Mouse (Mus musculus) liver, embryonic 11.5 days (tissue): Measurements from ENCODE around the gene Creld2. TPM values are rescaled to one million over a fixed set of nuclear protein-coding genes. Genes with fewer than 3 reads are reported as not detected.
"Not testable (repeated sequence)": the region's sequence is repeated elsewhere in the genome, so short reads cannot be mapped to it uniquely, and the experiment has no call there.

Source experiments
- ATAC-seq: fragments of 200-750 bp; cut with Nextera tagmentation; replicated peaks from 2 replicates; pipeline ENCODE4 v1.8.0; 2017; ENCODE audit warnings: moderate number of reproducible peaks, mild to moderate bottlenecking, moderate TSS enrichment, moderate library complexity; ENCODE audit not compliant: low FRiP score
- DNase-seq: peaks from one replicate; pipeline ENCODE4 v3.0.0-alpha.2; 2017; ENCODE audit warnings: low spot score
- H3K27ac ChIP-seq: fragments of 300-500 bp; sonication (generic); 2 replicates; pipeline ENCODE4 v1.5.1; 2014; ENCODE audit warnings: mild to moderate bottlenecking, low read depth, low read length, control low read depth
- H3K27me3 ChIP-seq: fragments of 300-500 bp; sonication (generic); replicated peaks from 2 replicates; pipeline ENCODE4 v1.6.1; 2014; ENCODE audit warnings: low read length, mixed read lengths; ENCODE audit not compliant: control insufficient read depth, insufficient read depth
- H3K36me3 ChIP-seq: fragments of 300-500 bp; sonication (generic); 2 replicates; pipeline ENCODE4 v1.6.1; 2014; ENCODE audit warnings: mild to moderate bottlenecking, low read length, moderate library complexity, mixed read lengths; ENCODE audit not compliant: control insufficient read depth, insufficient read depth
- H3K4me1 ChIP-seq: fragments of 300-500 bp; sonication (generic); replicated peaks from 2 replicates; pipeline ENCODE4 v1.6.1; 2014; ENCODE audit warnings: low read length, mixed read lengths; ENCODE audit not compliant: control insufficient read depth, insufficient read depth
- H3K4me2 ChIP-seq: fragments of 300-500 bp; sonication (generic); 2 replicates; pipeline ENCODE4 v1.6.1; 2014; ENCODE audit warnings: mild to moderate bottlenecking, control low read depth, moderate library complexity
- H3K4me3 ChIP-seq: fragments of 300-500 bp; sonication (generic); 2 replicates; pipeline ENCODE4 v1.5.1; 2014; ENCODE audit warnings: low read depth, low read length, control low read depth
- H3K9ac ChIP-seq: fragments of 300-500 bp; sonication (generic); 2 replicates; pipeline ENCODE4 v1.6.1; 2014; ENCODE audit warnings: low read depth, low read length, control low read depth
- H3K9me3 ChIP-seq: fragments of 300-500 bp; sonication (generic); 2 replicates; pipeline ENCODE4 v1.6.1; 2016; ENCODE audit warnings: low read length, inconsistent platforms, mixed read lengths; ENCODE audit not compliant: control insufficient read depth
- WGBS: fragments of 180-500 bp; shearing (Covaris S2); extraction: QIAGEN DNeasy Blood & Tissue Kit; methylation state at CpG from one replicate; pipeline ENCODE4 v1.1.7; 2014; 5-methylcytosine and 5-hydroxymethylcytosine counted together
- polyA plus RNA-seq: library from polyadenylated mRNA; unstranded; fragments of >200 nt; fragmentation: Nextera tagmentation; extraction: Ambion mirVana; gene quantifications from 2 replicates; pipeline ENCODE4 v1.2.1, GENCODE M21; 2014

Creld2 gene
- 107 and 109 TPM in 2 replicates for polyA plus RNA-seq

DNA sequence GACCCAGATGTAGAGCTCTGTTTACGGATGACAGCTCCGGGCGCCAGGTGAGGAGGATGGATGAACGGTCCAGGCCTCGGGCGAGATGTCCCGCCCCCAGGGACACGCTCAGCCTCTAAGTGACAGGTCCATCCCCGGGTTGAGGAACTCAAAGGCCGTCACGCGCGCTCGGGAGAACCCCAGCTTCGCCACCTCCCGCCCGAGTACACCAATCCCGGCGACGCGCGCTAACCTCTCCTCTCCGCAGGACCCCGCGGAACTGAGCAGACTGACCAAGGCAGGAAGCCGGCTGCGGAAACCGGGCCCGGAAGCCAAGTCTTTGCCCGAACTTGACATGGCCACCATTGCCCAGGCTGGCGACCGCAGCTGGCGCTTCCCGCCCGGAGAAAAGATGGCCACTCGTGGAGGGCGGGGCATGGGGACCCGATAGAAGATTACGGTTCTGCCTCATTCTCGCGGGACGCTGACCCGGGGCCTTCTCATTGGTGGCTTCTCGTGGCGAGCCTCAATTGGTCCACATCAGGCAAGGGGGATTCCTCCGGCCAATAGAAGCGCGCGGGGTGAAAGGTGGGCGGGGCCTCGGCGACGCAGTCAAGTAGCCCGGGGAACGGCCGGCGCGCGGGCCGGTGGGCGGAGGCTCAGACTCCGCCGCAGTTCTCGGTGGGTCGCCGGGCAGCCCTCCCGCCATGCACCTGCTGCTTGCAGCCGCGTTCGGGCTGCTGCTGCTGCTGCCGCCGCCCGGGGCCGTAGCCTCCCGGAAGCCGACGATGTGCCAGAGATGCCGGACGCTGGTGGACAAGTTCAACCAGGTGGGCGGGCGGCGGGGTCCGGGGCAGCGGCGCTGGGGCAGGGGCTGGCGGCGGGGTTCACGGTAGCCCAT is at the start of gene Creld2, which contains the start of gene Alg12:
Creld2 (plus strand) TSS at position 621 of the 880 bp plus-strand sequence.
Alg12 (minus strand) TSS at position 293 of the 880 bp plus-strand sequence.
- WGBS: under 1% methylated on average over 88 of the region's 88 CpGs
- no peaks in the 10 kb centered on the region for H3K9me3 ChIP-seq
- peak within 1 kb of the TSS; percentile 86 for H3K9ac ChIP-seq
- H3K36me3 ChIP-seq: peaks cover 24% of the 10 kb centered on the region
- no peaks in the 10 kb centered on the region for H3K4me1 ChIP-seq
- H3K27ac ChIP-seq: peak within 1 kb of the TSS; percentile 65; the same call in 1 of the 2 replicates
- H3K4me3 ChIP-seq: peak within 1 kb of the TSS; percentile 94
- H3K27me3 ChIP-seq: no peaks in the 10 kb centered on the region
- ATAC-seq (peak; percentile 98), DNase-seq (peak; percentile 99)
- peak within 1 kb of the TSS; percentile 93 for H3K4me2 ChIP-seq

DNA sequence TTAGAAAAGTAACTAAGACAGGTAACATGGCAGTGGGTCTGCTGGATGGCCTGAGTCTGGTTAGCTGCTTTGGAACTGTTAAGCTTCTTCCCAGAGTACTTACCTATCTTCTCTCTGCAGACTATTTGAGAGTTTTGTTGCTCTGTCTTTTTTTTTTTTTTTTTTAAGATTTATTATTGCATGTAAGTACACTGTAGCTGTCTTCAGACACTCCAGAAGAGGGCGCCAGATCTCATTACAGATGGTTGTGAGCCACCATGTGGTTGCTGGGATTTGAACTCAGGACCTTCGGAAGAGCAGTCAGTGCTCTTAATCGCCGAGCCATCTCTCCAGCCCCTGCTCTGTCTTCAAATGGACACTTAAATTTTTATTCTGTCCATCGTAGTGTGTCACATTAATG is 44.8 kb upstream of the Creld2 start:
- not testable (repeated sequence) for H3K4me1 ChIP-seq, ATAC-seq, DNase-seq, H3K9ac ChIP-seq, H3K27me3 ChIP-seq, H3K4me2 ChIP-seq, H3K9me3 ChIP-seq, H3K4me3 ChIP-seq, H3K27ac ChIP-seq
- H3K36me3 ChIP-seq: peaks cover 18% of the 10 kb centered on the region
- 85% methylated on average over 5 of the region's 5 CpGs for WGBS

DNA sequence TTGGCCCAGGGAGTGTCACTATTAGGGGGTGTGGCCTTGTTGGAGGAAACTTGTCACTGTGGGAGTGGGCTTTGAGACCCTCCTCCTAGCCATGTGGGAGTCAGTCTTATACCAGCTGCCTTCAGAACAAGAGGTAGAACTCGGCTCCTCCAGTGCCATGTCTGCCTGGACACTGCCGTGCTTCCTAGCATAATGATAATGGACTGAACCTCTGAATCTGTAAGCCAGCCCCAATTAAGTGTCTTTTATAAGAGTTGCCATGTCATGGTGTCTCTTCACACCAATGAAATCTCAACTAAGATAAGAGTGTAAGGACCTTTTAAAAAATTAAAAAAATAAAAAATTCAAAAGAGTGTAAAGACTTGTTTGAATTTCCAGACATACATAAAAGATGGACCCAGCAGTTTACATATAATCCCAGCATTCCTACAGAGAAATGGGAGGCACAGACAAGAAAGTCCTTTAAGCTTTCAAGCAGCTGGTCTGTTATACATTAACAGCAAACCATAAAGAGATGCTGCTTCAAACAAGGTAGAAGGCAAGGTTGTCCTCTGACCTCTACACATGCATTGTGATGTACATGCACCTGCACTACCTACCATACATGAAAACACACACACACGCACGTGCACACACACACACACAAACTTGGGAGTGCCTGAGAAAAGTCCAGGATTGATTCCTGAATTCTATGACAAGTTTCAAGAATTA is 27.2 kb upstream of the Creld2 start:
- H3K4me3 ChIP-seq: no peak overlapping the region
- no peak for ATAC-seq
- no peaks in the 10 kb centered on the region; the same call in 1 of the 2 replicates for H3K9me3 ChIP-seq
- no peak overlapping the region for H3K27ac ChIP-seq
- H3K4me1 ChIP-seq: no peaks in the 10 kb centered on the region
- no peak overlapping the region for H3K9ac ChIP-seq
- no peaks in the 10 kb centered on the region; the same call in 1 of the 2 replicates for H3K36me3 ChIP-seq
- H3K27me3 ChIP-seq: no peaks in the 10 kb centered on the region
- no peak overlapping the region for H3K4me2 ChIP-seq
- DNase-seq: no peak
- WGBS: 72% methylated on average over 4 of the region's 4 CpGs

DNA sequence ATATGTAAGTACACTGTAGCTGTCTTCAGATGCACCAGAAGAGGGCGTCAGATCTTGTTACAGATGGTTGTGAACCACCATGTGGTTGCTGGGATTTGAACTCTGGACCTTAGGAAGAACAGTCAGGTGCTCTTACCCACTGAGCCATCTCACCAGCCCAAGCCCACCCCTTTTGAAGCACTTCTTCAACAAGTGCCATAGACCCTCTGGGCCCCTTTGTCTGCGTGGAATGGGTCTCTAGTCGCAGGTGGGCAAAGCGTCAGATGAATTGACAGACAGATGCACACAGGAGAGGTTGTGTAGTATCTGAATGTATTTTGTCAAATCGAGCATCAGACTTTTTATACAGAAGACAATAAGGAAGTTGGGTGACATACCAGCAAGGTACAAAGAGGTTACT is 24.7 kb upstream of the Creld2 start:
- not testable (repeated sequence) for H3K4me2 ChIP-seq, DNase-seq, H3K4me1 ChIP-seq, H3K9ac ChIP-seq, H3K27ac ChIP-seq, ATAC-seq, H3K36me3 ChIP-seq, H3K4me3 ChIP-seq, H3K9me3 ChIP-seq, H3K27me3 ChIP-seq
- WGBS: 92% methylated on average over 4 of the region's 5 CpGs

DNA sequence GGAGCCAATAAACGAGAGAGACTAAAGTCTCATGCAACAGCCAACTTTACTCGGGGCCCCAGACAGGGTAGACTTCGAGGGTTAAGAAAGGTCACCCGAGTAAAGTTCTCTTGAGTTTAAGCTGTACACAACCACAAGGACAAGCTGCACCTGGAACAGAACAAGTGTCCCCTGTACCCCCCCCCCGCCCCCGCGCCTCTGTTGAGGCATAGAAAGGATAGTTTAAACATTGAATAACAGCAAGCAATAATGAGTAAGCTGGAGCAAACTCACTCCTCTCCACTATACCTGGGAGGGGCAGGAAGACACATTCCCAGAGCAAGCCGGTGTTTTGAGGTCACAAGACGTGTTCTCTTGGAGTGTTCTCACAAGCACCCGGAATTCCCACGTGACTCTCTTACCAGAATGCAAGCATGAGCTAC is 19.5 kb upstream of the Creld2 start:
- H3K4me2 ChIP-seq: no peak overlapping the region
- 0 out of 2 replicates have a peak, but pooled peaks cover 2% of the 10 kb centered on the region for H3K36me3 ChIP-seq
- H3K9me3 ChIP-seq: no peaks in the 10 kb centered on the region
- 79% methylated on average over 11 of the region's 11 CpGs for WGBS
- H3K27ac ChIP-seq: peak overlapping the region; percentile 52; the same call in 1 of the 2 replicates
- no peak for DNase-seq
- ATAC-seq: no peak
- H3K27me3 ChIP-seq: no peaks in the 10 kb centered on the region
- H3K4me3 ChIP-seq: no peak overlapping the region
- H3K9ac ChIP-seq: no peak overlapping the region
- no peaks in the 10 kb centered on the region for H3K4me1 ChIP-seq

DNA sequence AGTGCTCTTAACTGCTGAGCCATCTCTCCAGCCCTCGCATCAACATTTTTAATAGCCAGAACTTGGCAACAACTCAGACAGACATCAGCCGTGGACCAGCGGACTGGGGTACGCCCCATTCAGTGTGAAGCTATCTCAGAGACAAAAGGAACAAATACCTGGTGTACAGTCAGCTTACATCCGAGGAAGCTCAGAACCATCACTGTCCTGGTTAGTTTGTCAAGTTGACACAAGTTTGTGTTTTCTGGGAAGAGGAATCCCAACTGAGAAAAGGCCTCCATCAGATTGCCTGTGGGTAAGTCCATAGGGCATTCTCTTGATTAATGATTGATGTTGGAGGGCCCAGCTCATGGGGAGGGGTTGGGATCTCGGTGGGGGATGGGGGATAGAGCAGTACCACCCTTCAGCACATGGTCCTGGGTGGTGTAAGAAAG is 18.5 kb upstream of the Creld2 start:
- WGBS: 65% methylated on average over 6 of the region's 6 CpGs
- H3K4me1 ChIP-seq: no peaks in the 10 kb centered on the region
- peak overlapping the region; percentile 52; the same call in 1 of the 2 replicates for H3K27ac ChIP-seq
- no peaks in the 10 kb centered on the region for H3K9me3 ChIP-seq
- DNase-seq (no peak), ATAC-seq (peak; percentile 68; the same call in 1 of the 2 replicates)
- H3K27me3 ChIP-seq: no peaks in the 10 kb centered on the region
- peaks cover 9% of the 10 kb centered on the region for H3K36me3 ChIP-seq
- H3K4me3 ChIP-seq: no peak overlapping the region
- H3K9ac ChIP-seq: no peak overlapping the region
- no peak overlapping the region for H3K4me2 ChIP-seq

DNA sequence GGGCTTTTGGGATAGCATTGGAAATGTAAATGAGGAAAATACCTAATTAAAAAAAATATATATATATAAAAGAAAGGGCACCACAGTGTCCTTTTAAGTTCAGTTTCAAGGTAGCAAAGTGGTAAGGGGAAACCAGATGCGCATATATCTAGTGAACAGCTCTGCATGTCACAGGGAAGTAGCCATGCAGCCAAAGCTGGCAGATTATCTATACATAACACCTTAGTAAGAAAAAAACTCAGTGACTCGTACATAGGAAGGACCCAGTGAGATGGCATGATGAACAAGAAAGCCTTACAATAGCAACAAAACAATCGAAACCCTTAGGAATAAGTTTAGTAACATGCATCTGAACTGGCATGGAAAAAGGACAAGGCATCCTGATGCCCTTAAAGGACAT is 17.5 kb upstream of the Creld2 start:
- Histone ChIP-seq H3K36me3 (peaks cover 15% of the 10 kb centered on the region), H3K9ac (no peak overlapping the region), H3K9me3 (no peaks in the 10 kb centered on the region), H3K4me2 (no peak overlapping the region), H3K4me3 (no peak overlapping the region), H3K27ac (no peak overlapping the region), H3K4me1 (no peaks in the 10 kb centered on the region), H3K27me3 (no peaks in the 10 kb centered on the region)
- DNase-seq (no peak), ATAC-seq (no peak)
- WGBS: 82% methylated on average over 3 of the region's 3 CpGs

DNA sequence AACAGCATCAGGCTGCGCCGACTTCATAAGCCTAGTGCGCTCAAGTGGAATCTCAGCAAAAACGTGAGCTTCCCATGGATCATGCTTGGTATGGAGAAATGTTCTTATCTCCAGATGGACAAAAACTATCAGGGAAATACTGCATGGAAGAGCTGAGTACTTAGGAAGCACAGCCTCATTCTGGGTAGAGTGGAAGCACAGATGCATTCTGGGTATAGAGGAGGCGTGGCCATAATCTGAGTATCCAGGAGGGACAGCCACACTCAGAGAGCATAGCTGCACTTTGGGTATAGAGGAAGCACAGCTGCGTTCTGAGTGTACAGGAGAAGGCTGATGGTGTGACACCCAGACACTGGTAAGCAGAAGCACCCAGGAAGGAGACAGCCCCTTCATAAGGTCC is 17.1 kb upstream of the Creld2 start:
- H3K4me3 ChIP-seq: no peak overlapping the region
- H3K27me3 ChIP-seq: no peaks in the 10 kb centered on the region
- no peak overlapping the region for H3K4me2 ChIP-seq
- no peak for DNase-seq
- 83% methylated on average over 6 of the region's 6 CpGs for WGBS
- no peak overlapping the region for H3K27ac ChIP-seq
- H3K4me1 ChIP-seq: no peaks in the 10 kb centered on the region
- ATAC-seq: 0 out of 2 replicates have a peak, but pooled peaks have one; percentile 25
- peaks cover 15% of the 10 kb centered on the region for H3K36me3 ChIP-seq
- no peak overlapping the region for H3K9ac ChIP-seq
- H3K9me3 ChIP-seq: no peaks in the 10 kb centered on the region
